Mouse (Mus musculus) liver, embryonic 14.5 days (tissue): ENCODE results near the gene Dnajc8. TPM values are rescaled to one million over a fixed set of nuclear protein-coding genes. Genes with fewer than 3 reads are reported as not detected.
A peak's percentile ranks its signal among the peaks of the same experiment; 100 is the strongest.

Experiments used
- ATAC-seq: fragments of 200-750 bp; cut with Nextera tagmentation; 2 replicates; pipeline ENCODE4 v1.8.0; 2017; ENCODE audit warnings: moderate number of reproducible peaks, mild to moderate bottlenecking, moderate library complexity; ENCODE audit not compliant: insufficient read depth
- DNase-seq, 3 experiments: peaks; one replicate each; pipeline ENCODE4 v3.0.0-alpha.2; 2012 to 2013; ENCODE audit warnings: low read depth in 3 of 3, low spot score in 3 of 3
- H3K27ac ChIP-seq: fragments of 300-500 bp; sonication (generic); 2 replicates; pipeline ENCODE4 v1.5.1; 2014; ENCODE audit warnings: moderate library complexity, mild to moderate bottlenecking, control low read depth, inconsistent platforms
- H3K27me3 ChIP-seq: fragments of 300-500 bp; sonication (generic); 2 replicates; pipeline ENCODE4 v1.6.1; 2014; ENCODE audit warnings: mild to moderate bottlenecking, low read length, moderate library complexity; ENCODE audit not compliant: control insufficient read depth, insufficient read depth
- H3K36me3 ChIP-seq: fragments of 300-500 bp; sonication (generic); replicated peaks from 2 replicates; pipeline ENCODE4 v1.6.1; 2014; ENCODE audit warnings: low read depth; ENCODE audit not compliant: control insufficient read depth, insufficient read depth
- H3K4me1 ChIP-seq, 2 experiments: fragments of 200-500 bp in 1 of 2; fragments of 300-500 bp in 1 of 2; sonication (generic) in 1 of 2; replicated peaks; 2 replicates each; pipeline ENCODE4 v1.6.1; 2012 to 2014; ENCODE audit warnings: antibody characterized with exemption in 1 of 2, inconsistent platforms in 1 of 2, low read length in 1 of 2; ENCODE audit not compliant: control insufficient read depth in 2 of 2, insufficient read depth in 2 of 2
- H3K4me2 ChIP-seq: fragments of 300-500 bp; sonication (generic); 2 replicates; pipeline ENCODE4 v1.6.1; 2014; ENCODE audit warnings: low read depth, mild to moderate bottlenecking, control low read depth, moderate library complexity
- H3K4me3 ChIP-seq, 2 experiments: fragments of 200-500 bp in 1 of 2; fragments of 300-500 bp in 1 of 2; sonication (generic) in 1 of 2; 2 replicates each; pipeline ENCODE4 v1.5.1; 2012 to 2014; ENCODE audit warnings: low read depth in 2 of 2, low read length in 2 of 2, mild to moderate bottlenecking in 2 of 2, control low read depth in 1 of 2, inconsistent platforms in 1 of 2, moderate library complexity in 1 of 2; ENCODE audit not compliant: insufficient read depth in 1 of 2
- H3K9ac ChIP-seq: fragments of 300-500 bp; sonication (generic); replicated peaks from 2 replicates; pipeline ENCODE4 v1.6.1; 2014; ENCODE audit warnings: mild to moderate bottlenecking, control low read depth, moderate library complexity
- H3K9me3 ChIP-seq: fragments of 300-500 bp; sonication (generic); 2 replicates; pipeline ENCODE4 v1.6.1; 2016; ENCODE audit warnings: low read length, mixed read lengths; ENCODE audit not compliant: control insufficient read depth
- CTCF ChIP-seq: IDR thresholded peaks from 2 replicates; pipeline ENCODE4 v1.5.1; 2016; ENCODE audit warnings: antibody characterized with exemption, low read depth, control low read depth
- EP300 ChIP-seq: IDR thresholded peaks from 2 replicates; pipeline ENCODE4 v1.6.1; 2016; ENCODE audit warnings: antibody characterized with exemption, low read depth
- WGBS: fragments of 180-500 bp; shearing (Covaris S2); extraction: QIAGEN DNeasy Blood & Tissue Kit; methylation state at CpG from one replicate; pipeline ENCODE4 v1.1.7; 2014; ENCODE audit not compliant: insufficient replicate concordance; 5-methylcytosine and 5-hydroxymethylcytosine counted together
- polyA plus RNA-seq, 2 experiments: library from polyadenylated mRNA; depleted of rRNA in 1 of 2; stranded (reverse) in 1 of 2; unstranded in 1 of 2; fragments of >200 nt; fragmentation: Nextera tagmentation in 1 of 2; extraction: Ambion mirVana in 1 of 2; gene quantifications; 2 replicates each; pipeline versions ENCODE4 v1.2.1 to v1.2.3; 2012 to 2014

The Dnajc8 gene
- polyA plus RNA-seq, 2 experiments = 84.2 to 109 TPM

DNA sequence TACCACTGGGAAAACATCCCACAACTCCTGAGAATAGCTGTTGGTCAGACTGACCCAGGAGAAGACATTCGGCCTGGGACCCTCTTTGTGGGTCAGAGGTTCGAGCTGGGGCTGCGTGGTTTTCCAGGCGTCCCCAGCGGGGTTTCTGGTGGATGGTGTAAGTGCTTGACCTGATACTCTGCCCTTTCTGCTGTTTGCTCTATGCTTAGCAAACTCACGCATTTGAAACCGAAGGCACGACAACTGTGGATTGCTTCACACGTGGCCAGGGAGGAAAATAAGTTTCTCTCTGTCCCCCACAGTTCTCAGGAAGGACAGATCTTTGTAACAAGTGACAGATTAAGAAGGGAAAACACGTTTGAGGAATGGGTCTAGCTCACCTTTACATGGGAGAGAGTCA is 55.3 kb downstream of the Dnajc8 start:
- no peak overlapping the region for H3K27ac ChIP-seq
- H3K9ac ChIP-seq = no peak overlapping the region
- 63% methylated on average over 10 of the region's 10 CpGs for WGBS
- H3K36me3 ChIP-seq = no peaks in the 10 kb centered on the region
- peaks cover 0 to 9% of the 10 kb centered on the region in 2 experiments; a peak in 2 of 4 replicates for H3K4me1 ChIP-seq
- H3K4me3 ChIP-seq = no peak overlapping the region
- no peak overlapping the region for H3K4me2 ChIP-seq
- DNase-seq (no peak), ATAC-seq (no peak)
- no peak for TF ChIP-seq CTCF
- TF ChIP-seq EP300 = no peak
- no peaks in the 10 kb centered on the region for H3K27me3 ChIP-seq
- H3K9me3 ChIP-seq = no peaks in the 10 kb centered on the region

DNA sequence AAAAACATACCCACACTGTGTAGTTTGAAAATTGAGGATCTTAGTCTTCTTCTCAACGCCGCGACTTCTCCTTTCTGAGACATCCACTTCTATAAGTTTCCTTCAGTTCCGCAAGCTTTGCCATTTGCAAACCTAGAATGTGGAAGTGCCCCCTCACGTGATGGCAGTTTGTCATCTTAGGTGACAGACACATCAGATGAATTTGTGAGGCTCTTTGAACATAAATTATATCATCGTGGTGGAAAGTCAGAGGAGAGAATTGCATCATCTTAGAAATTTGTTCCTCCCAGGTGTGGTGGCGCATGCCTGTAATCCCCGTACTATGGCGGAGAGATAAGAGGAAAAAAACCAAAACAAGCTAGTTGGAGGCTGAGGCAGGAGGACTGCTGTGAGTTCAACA is 57.6 kb downstream of the Dnajc8 start:
- no peak overlapping the region for H3K9ac ChIP-seq
- WGBS = 24% methylated on average over 9 of the region's 9 CpGs
- no peak for TF ChIP-seq EP300
- no peak overlapping the region for H3K27ac ChIP-seq
- DNase-seq (peak; percentile 35 to 54 (median 39)), ATAC-seq (no peak)
- H3K4me3 ChIP-seq = no peak overlapping the region
- no peaks in the 10 kb centered on the region for H3K36me3 ChIP-seq
- H3K27me3 ChIP-seq = no peaks in the 10 kb centered on the region
- no peak overlapping the region for H3K4me2 ChIP-seq
- H3K4me1 ChIP-seq = peaks cover 0 to 12% of the 10 kb centered on the region in 2 experiments; a peak in 2 of 4 replicates
- H3K9me3 ChIP-seq = no peaks in the 10 kb centered on the region

DNA sequence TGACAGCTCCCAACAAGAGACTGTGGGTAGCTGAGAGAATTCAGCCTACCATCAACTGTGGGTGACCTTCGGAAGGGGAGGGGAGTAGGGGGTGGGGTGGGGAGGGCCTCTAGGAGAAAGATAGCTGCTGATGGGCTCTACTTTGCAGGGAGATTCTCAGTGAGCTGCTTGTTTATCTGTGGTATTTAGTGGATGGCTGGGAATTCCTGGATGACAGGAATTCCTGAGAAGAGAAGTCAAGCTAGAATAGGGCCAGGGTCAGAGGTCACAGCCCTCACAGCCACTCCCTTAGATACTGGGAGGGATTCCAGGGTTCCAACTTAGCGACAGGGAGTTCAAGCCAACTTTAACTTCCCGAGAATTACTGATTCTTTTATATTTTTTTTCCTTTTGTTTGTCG is 58.8 kb downstream of the Dnajc8 start:
- Histone ChIP-seq H3K9ac (no peak overlapping the region), H3K4me2 (no peak overlapping the region), H3K4me1 (peaks cover 0 to 12% of the 10 kb centered on the region in 2 experiments; a peak in 2 of 4 replicates), H3K9me3 (no peaks in the 10 kb centered on the region), H3K36me3 (no peaks in the 10 kb centered on the region), H3K4me3 (no peak overlapping the region), H3K27ac (no peak overlapping the region), H3K27me3 (no peaks in the 10 kb centered on the region)
- 52% methylated on average over 4 of the region's 4 CpGs for WGBS
- TF ChIP-seq EP300 (no peak), CTCF (no peak)
- DNase-seq (no peak), ATAC-seq (no peak)

DNA sequence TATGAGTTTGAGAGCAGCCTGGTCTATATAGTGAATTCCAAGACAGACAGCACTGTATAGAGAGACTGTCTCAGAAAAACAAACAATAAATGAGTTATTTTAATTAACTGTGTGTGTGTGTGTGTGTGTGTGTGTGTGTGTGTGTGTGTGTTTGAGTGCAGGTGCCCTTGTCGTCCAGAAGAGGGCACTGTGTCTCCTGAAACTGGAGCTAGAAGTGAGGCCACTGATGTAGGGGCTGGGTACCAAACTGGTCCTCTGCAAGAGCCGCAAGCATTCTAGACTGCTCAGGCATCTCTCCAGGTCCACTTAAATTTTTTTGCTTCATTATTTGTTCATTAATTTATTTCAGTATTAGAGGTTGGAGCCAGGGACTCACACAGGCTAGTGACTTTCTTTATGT is 63.5 kb downstream of the Dnajc8 start:
- ATAC-seq = no peak
- Histone ChIP-seq H3K9me3 (no peaks in the 10 kb centered on the region), H3K27ac (no peak overlapping the region), H3K4me3 (no peak overlapping the region), H3K9ac (no peak overlapping the region), H3K36me3 (no peaks in the 10 kb centered on the region), H3K27me3 (no peaks in the 10 kb centered on the region), H3K4me1 (peaks cover 0 to 7% of the 10 kb centered on the region in 2 experiments; a peak in 2 of 4 replicates), H3K4me2 (no peak overlapping the region)
- TF ChIP-seq CTCF (peak; percentile 21; the same call in 1 of the 2 replicates), EP300 (no peak)
- no peak for DNase-seq
- 67% methylated on average over 2 of the region's 2 CpGs for WGBS

DNA sequence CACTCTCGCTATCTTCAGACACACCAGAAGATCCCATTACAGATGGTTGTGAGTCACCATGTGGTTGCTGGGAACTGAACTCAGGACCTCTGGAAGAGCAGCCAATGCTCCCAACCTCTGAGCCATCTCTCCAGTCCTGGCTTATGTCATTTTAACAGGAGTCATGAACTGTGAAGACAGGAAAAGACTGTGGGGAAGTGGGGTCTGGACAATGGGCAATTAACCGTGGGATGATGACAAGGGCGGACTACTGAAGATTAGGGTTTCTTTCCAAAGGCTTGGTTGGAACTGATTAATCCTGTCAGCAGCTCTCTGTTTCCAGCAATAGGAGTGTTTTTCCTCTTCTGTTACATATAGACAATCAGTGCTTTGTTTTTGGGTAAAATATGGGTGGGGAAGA is 64.4 kb downstream of the Dnajc8 start:
- no peaks in the 10 kb centered on the region for H3K27me3 ChIP-seq
- no peak for ATAC-seq
- H3K27ac ChIP-seq = no peak overlapping the region
- H3K9me3 ChIP-seq = no peaks in the 10 kb centered on the region
- no peak for DNase-seq
- no peak for TF ChIP-seq CTCF
- peaks cover 0 to 4% of the 10 kb centered on the region in 2 experiments; a peak in 1 of 4 replicates for H3K4me1 ChIP-seq
- no peaks in the 10 kb centered on the region for H3K36me3 ChIP-seq
- no peak overlapping the region for H3K4me2 ChIP-seq
- H3K4me3 ChIP-seq = no peak overlapping the region
- no peak overlapping the region for H3K9ac ChIP-seq
- 69% methylated on average over 3 of the region's 3 CpGs for WGBS
